Mouse (Mus musculus) embryo, embryonic 11 days (tissue): ENCODE data around the gene Hoxa9.

ENCODE experiments used
- DNase-seq: peaks from one replicate; pipeline ENCODE4 v3.0.0-alpha.2; 2015

The Hoxa9 gene

GRCm38 (mm10) chr6:52230516-52231165 lies at the start of gene Hoxa9:
Hoxa9 (minus strand) TSS chr6:52231089.
- DNase-seq: no peak

- DNase-seq: peak; percentile 11
Measured at GRCm38 (mm10) chr6:52276920-52277319, 46.0 kb upstream of the Hoxa9 start.

- peak; percentile 9 for DNase-seq
Measured at GRCm38 (mm10) chr6:52276382-52276781, 45.5 kb upstream of the Hoxa9 start.

GRCm38 (mm10) chr6:52275563-52276280 lies 44.8 kb upstream of the Hoxa9 start:
- DNase-seq: peak; percentile 19

GRCm38 (mm10) chr6:52274576-52274975 lies 43.7 kb upstream of the Hoxa9 start:
- peak; percentile 26 for DNase-seq

GRCm38 (mm10) chr6:52273656-52274280 lies 42.9 kb upstream of the Hoxa9 start:
- DNase-seq: peak; percentile 28

- peak; percentile 37 for DNase-seq
Measured at GRCm38 (mm10) chr6:52272766-52273655, 42.1 kb upstream of the Hoxa9 start.

- DNase-seq: peak; percentile 87
Measured at GRCm38 (mm10) chr6:52270494-52271480, 39.9 kb upstream of the Hoxa9 start.

- peak; percentile 16 for DNase-seq
Measured at GRCm38 (mm10) chr6:52268756-52269155, 37.9 kb upstream of the Hoxa9 start.

GRCm38 (mm10) chr6:52268341-52268740 lies 37.5 kb upstream of the Hoxa9 start:
- DNase-seq: peak; percentile 31

- peak; percentile 22 for DNase-seq
Measured at GRCm38 (mm10) chr6:52267691-52268090, 36.8 kb upstream of the Hoxa9 start.

- DNase-seq: peak; percentile 24
Measured at GRCm38 (mm10) chr6:52267221-52267620, 36.3 kb upstream of the Hoxa9 start.

GRCm38 (mm10) chr6:52266666-52266985 lies 35.7 kb upstream of the Hoxa9 start:
- DNase-seq: no peak

GRCm38 (mm10) chr6:52265913-52266665 lies 35.2 kb upstream of the Hoxa9 start:
- DNase-seq: peak; percentile 53

GRCm38 (mm10) chr6:52265306-52265912 lies 34.5 kb upstream of the Hoxa9 start:
- DNase-seq: peak; percentile 45

- DNase-seq: peak; percentile 27
Measured at GRCm38 (mm10) chr6:52264106-52264790, 33.4 kb upstream of the Hoxa9 start.

- peak; percentile 47 for DNase-seq
Measured at GRCm38 (mm10) chr6:52263321-52263585, 32.4 kb upstream of the Hoxa9 start.

GRCm38 (mm10) chr6:52262463-52263320 lies 31.8 kb upstream of the Hoxa9 start:
- DNase-seq: peak; percentile 38
